Mouse (Mus musculus) hindbrain, embryonic 10.5 days (tissue): ENCODE data around the gene Wdr46. TPM values are rescaled to one million over a fixed set of nuclear protein-coding genes. Genes with fewer than 3 reads are reported as not detected.
A peak's percentile ranks its signal among the peaks of the same experiment; 100 is the strongest.
"Not testable (repeated sequence)": the region's sequence is repeated elsewhere in the genome, so short reads cannot be mapped to it uniquely, and the experiment has no call there.

Experiments used
- DNase-seq: peaks from one replicate; pipeline ENCODE4 v3.0.0-alpha.2; 2017; ENCODE audit warnings: low spot score
- H3K27ac ChIP-seq: fragments of 300-500 bp; sonication (generic); 2 replicates; pipeline ENCODE4 v1.5.1; 2016; ENCODE audit warnings: mild to moderate bottlenecking, moderate library complexity
- H3K27me3 ChIP-seq: fragments of 300-500 bp; sonication (generic); 2 replicates; pipeline ENCODE4 v1.6.1; 2016; ENCODE audit warnings: mild to moderate bottlenecking; ENCODE audit not compliant: poor library complexity, insufficient read depth, severe bottlenecking
- H3K36me3 ChIP-seq: fragments of 300-500 bp; sonication (generic); 2 replicates; pipeline ENCODE4 v1.6.1; 2016; ENCODE audit warnings: mild to moderate bottlenecking, moderate library complexity
- H3K4me1 ChIP-seq: fragments of 300-500 bp; sonication (generic); replicated peaks from 2 replicates; pipeline ENCODE4 v1.6.1; 2016; ENCODE audit warnings: mild to moderate bottlenecking
- H3K4me3 ChIP-seq: fragments of 300-500 bp; sonication (generic); 2 replicates; pipeline ENCODE4 v1.5.1; 2016; ENCODE audit warnings: mild to moderate bottlenecking, moderate library complexity
- H3K9me3 ChIP-seq: fragments of 300-500 bp; sonication (generic); 2 replicates; pipeline ENCODE4 v1.6.1; 2016; ENCODE audit warnings: mild to moderate bottlenecking, moderate library complexity
- WGBS: fragments of 180-500 bp; shearing (Covaris S2); methylation state at CpG from one replicate; pipeline ENCODE4 v1.1.7; 2016; 5-methylcytosine and 5-hydroxymethylcytosine counted together
- polyA plus RNA-seq: library from polyadenylated mRNA; unstranded; fragments of >200 nt; fragmentation: Nextera tagmentation; extraction: Ambion mirVana; gene quantifications from 2 replicates; pipeline ENCODE4 v1.2.1, GENCODE M21; 2016

The Wdr46 gene
- 47.0 and 51.8 TPM in 2 replicates for polyA plus RNA-seq

GRCm38 (mm10) chr17:33940206-33940805 lies at the start of gene Wdr46, which contains the start of gene Pfdn6:
Gene Wdr46 (plus strand): TSS chr17:33940660.
Gene Pfdn6 (minus strand): TSS chr17:33940343.
- peaks cover 77% of the 10 kb centered on the region for H3K36me3 ChIP-seq
- H3K27me3 ChIP-seq, result no peaks in the 10 kb centered on the region
- WGBS, result under 1% methylated on average over 36 of the region's 36 CpGs
- no peaks in the 10 kb centered on the region for H3K9me3 ChIP-seq
- peak within 1 kb of the TSS; percentile 89 for H3K27ac ChIP-seq
- peak within 1 kb of the TSS; percentile 72 for H3K4me3 ChIP-seq
- H3K4me1 ChIP-seq, result peaks cover 26% of the 10 kb centered on the region
- DNase-seq, result peak; percentile 87

DNA sequence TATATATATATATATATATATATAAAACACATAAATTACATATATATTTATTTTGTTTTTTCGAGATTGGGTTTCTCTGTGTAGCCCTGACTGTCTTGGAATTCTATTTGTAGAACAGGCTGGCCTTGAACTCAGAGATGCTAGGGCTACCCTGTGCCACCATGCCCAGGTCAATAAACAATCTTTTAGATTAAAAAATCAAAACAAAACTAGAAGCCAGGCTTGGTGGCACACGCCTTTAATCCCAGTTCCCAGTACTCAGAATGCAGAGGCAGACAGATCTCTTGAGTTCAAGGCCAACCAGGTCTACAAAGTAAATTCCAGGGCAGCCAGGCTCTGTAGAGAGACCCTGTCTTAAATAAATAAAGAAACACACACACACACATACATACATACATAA lies 49.1 kb upstream of the Wdr46 start:
- 67% methylated on average over 2 of the region's 2 CpGs for WGBS
- H3K9me3 ChIP-seq, result no peaks in the 10 kb centered on the region
- H3K4me3 ChIP-seq, result no peak overlapping the region
- peaks cover 18% of the 10 kb centered on the region for H3K4me1 ChIP-seq
- no peak overlapping the region for H3K27ac ChIP-seq
- H3K36me3 ChIP-seq, result peaks cover 8% of the 10 kb centered on the region
- no peak for DNase-seq
- H3K27me3 ChIP-seq, result no peaks in the 10 kb centered on the region

DNA sequence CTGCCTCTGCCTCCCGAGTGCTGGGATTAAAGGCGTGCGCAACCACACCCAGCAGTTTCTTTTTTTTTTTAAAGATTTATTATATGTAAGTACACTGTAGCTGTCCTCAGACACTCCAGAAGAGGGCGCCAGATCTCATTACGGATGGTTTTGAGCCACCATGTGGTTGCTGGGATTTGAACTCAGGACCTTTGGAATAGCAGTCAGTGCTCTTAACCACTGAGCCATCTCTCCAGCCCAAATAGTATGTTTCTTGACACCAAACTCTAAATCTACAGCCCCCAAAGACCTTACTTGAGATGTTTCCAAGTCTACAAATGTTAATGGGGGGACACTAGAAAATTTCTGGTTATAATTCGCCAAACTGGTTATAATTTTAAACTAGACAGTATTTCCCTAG lies 48.6 kb upstream of the Wdr46 start:
- not testable (repeated sequence) for H3K27me3 ChIP-seq, H3K4me3 ChIP-seq, H3K36me3 ChIP-seq, DNase-seq, H3K9me3 ChIP-seq, H3K27ac ChIP-seq
- H3K4me1 ChIP-seq, result peaks cover 18% of the 10 kb centered on the region
- WGBS, result 66% methylated on average over 6 of the region's 6 CpGs

DNA sequence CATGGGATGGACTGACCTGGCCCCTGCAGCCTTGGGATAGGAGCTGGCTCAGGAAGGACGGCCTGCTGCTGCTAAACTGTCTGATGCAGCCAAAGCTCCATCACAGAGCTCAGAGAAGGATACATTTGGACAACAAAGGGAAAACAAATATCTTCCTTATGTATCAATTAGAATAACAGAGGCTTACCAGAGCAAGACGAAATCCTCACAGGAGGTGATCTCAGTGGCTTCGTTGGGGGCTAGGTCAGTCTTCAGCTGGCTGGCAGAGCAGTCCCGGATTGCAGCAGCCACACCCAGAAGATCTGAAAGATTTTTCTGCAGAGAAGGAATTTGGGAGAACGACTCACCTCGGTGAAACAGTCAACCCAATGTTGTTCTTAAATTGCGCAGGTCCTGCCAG lies 48.0 kb upstream of the Wdr46 start:
- H3K36me3 ChIP-seq, result no peaks in the 10 kb centered on the region
- H3K4me3 ChIP-seq, result no peak overlapping the region
- H3K9me3 ChIP-seq, result no peaks in the 10 kb centered on the region
- H3K27ac ChIP-seq, result no peak overlapping the region
- peaks cover 18% of the 10 kb centered on the region for H3K4me1 ChIP-seq
- DNase-seq, result no peak
- H3K27me3 ChIP-seq, result no peaks in the 10 kb centered on the region
- 18% methylated on average over 7 of the region's 7 CpGs for WGBS

DNA sequence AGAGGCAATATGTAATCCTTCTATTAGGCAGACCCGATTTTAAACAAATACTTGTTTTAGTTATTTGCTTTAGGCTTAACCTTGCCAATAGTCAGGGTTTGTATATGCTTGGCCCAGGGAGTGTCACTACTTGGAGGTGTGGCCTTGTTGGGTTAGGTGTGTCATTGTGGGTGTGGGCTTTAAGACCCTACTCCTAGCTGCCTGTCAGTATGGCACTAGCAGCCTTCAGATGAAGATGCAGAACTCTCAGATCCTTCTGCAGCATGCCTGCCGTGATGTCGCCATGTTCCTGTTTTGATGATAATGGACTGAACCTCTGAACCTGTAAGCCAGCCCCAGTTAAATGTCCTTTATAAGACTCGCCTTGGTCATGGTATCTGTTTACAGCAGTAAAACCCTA lies 47.4 kb upstream of the Wdr46 start:
- H3K27ac ChIP-seq, H3K36me3 ChIP-seq, DNase-seq, H3K9me3 ChIP-seq, H3K4me3 ChIP-seq, H3K27me3 ChIP-seq: not testable (repeated sequence)
- 73% methylated on average over 4 of the region's 4 CpGs for WGBS
- H3K4me1 ChIP-seq, result peaks cover 14% of the 10 kb centered on the region

DNA sequence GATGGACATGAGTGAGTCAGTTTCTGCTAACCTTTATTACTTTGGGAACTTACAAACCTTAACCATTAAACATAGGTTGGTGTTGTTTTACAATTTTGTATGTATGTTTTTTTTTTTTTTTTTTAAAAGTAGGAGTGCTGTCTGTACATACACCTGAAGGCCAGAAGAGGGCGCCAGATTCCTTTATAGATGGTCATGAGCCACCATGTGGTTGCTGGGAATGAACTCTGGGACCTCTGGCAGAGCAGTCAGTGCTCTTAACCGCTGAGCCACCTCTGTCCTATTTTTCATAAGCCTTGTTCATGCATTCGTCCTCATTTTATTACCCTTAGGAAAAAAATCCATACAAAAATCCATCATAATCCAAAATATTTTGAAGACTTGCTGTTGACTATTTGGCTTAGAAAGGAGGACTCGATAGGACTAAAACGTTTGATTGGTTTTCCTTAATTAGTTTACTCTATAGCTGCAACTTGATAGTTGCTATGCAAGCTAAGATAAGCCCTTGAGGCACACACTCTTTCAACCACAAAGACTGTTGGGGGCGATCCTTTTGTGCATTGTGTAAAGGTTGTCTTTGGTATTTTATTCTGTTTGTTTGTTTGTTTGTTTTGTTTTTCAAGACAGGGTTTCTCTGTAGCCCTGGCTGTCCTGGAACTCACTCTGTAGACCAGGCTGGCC lies 43.2 kb upstream of the Wdr46 start:
- Histone ChIP-seq H3K27ac (no peak overlapping the region), H3K4me1 (no peaks in the 10 kb centered on the region), H3K9me3 (no peaks in the 10 kb centered on the region), H3K27me3 (no peaks in the 10 kb centered on the region), H3K4me3 (no peak overlapping the region), H3K36me3 (no peaks in the 10 kb centered on the region)
- WGBS, result 41% methylated on average over 6 of the region's 6 CpGs
- DNase-seq, result peak; percentile 47

- H3K27ac ChIP-seq, H3K4me3 ChIP-seq, H3K9me3 ChIP-seq, H3K4me1 ChIP-seq, DNase-seq, H3K36me3 ChIP-seq, H3K27me3 ChIP-seq: not testable (repeated sequence)
- WGBS, result 80% methylated on average over 4 of the region's 4 CpGs
Measured at GRCm38 (mm10) chr17:33898193-33898592, 42.3 kb upstream of the Wdr46 start.

DNA sequence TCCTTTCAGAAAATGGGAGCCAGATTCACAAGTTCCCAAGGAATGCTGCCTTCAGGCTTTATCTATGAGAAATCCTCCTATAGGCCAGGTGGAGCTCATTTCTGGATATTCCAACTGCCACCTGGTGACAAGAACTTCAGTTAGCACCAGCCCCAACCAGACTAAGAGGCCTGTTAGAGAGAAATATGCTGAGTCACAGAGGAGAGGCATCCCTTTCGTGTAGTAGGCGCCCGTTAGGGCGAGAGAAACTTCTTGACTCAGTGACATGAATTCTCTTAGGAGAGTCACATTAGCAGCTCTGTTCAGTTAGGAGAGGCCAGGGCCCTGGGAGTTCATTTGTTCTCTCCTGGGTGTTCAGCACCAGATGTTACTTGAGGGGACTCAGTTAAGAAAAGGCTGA lies 40.8 kb upstream of the Wdr46 start:
- no peak for DNase-seq
- no peaks in the 10 kb centered on the region for H3K9me3 ChIP-seq
- peaks cover 3% of the 10 kb centered on the region; the same call in 1 of the 2 replicates for H3K4me1 ChIP-seq
- H3K36me3 ChIP-seq, result no peaks in the 10 kb centered on the region
- 82% methylated on average over 4 of the region's 4 CpGs for WGBS
- no peaks in the 10 kb centered on the region for H3K27me3 ChIP-seq
- no peak overlapping the region for H3K4me3 ChIP-seq
- H3K27ac ChIP-seq, result no peak overlapping the region

- H3K27me3 ChIP-seq, result no peaks in the 10 kb centered on the region
- H3K4me3 ChIP-seq, result no peak overlapping the region
- no peak for DNase-seq
- no peak overlapping the region for H3K27ac ChIP-seq
- 78% methylated on average over 7 of the region's 7 CpGs for WGBS
- H3K36me3 ChIP-seq, result no peaks in the 10 kb centered on the region
- no peaks in the 10 kb centered on the region for H3K9me3 ChIP-seq
- H3K4me1 ChIP-seq, result peaks cover 6% of the 10 kb centered on the region
Measured at GRCm38 (mm10) chr17:33900281-33900988, 40.0 kb upstream of the Wdr46 start.

- Histone ChIP-seq H3K9me3 (no peaks in the 10 kb centered on the region), H3K4me3 (no peak overlapping the region), H3K4me1 (peaks cover 6% of the 10 kb centered on the region), H3K27me3 (no peaks in the 10 kb centered on the region), H3K27ac (no peak overlapping the region), H3K36me3 (no peaks in the 10 kb centered on the region)
- WGBS, result 90% methylated on average over 4 of the region's 4 CpGs
- DNase-seq, result no peak
Measured at GRCm38 (mm10) chr17:33900989-33901314, 39.5 kb upstream of the Wdr46 start.

DNA sequence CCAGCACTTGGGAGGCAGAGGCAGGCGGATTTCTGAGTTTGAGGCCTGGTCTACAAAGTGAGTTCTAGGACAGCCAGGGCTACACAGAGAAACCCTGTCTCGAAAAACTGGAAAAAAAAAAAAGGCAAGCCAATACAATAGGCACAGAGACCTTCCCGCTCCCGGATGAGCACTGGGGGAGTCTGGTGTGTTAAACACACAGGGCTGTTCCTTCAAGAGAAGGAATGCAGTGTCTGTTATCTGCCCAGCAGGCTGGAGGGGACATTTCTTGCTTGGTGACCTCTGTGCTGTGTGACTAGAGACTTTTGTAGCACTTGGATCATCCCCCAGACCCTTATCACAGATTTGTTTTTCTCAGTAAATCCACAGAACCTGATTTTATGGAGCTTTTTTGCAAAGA lies 38.8 kb upstream of the Wdr46 start:
- peaks cover 6% of the 10 kb centered on the region for H3K4me1 ChIP-seq

GRCm38 (mm10) chr17:33902079-33902478 lies 38.4 kb upstream of the Wdr46 start:
- Histone ChIP-seq H3K27ac (no peak overlapping the region), H3K27me3 (no peaks in the 10 kb centered on the region), H3K4me3 (no peak overlapping the region), H3K4me1 (peaks cover 6% of the 10 kb centered on the region), H3K9me3 (no peaks in the 10 kb centered on the region), H3K36me3 (no peaks in the 10 kb centered on the region)
- 83% methylated on average over 4 of the region's 4 CpGs for WGBS
- DNase-seq, result no peak

More for the DNA sequence above, 38.8 kb upstream of the Wdr46 start:
- no peak overlapping the region for H3K4me3 ChIP-seq
- no peak overlapping the region for H3K27ac ChIP-seq
- H3K9me3 ChIP-seq, result no peaks in the 10 kb centered on the region
- H3K36me3 ChIP-seq, result no peaks in the 10 kb centered on the region
- DNase-seq, result no peak
- no peaks in the 10 kb centered on the region for H3K27me3 ChIP-seq
- 65% methylated on average over 4 of the region's 4 CpGs for WGBS

- 86% methylated on average over 7 of the region's 7 CpGs for WGBS
- Histone ChIP-seq H3K27ac (no peak overlapping the region), H3K4me3 (no peak overlapping the region), H3K27me3 (no peaks in the 10 kb centered on the region), H3K9me3 (no peaks in the 10 kb centered on the region), H3K4me1 (peaks cover 6% of the 10 kb centered on the region), H3K36me3 (no peaks in the 10 kb centered on the region)
- no peak for DNase-seq
Measured at GRCm38 (mm10) chr17:33902491-33902890, 38.0 kb upstream of the Wdr46 start.
